Mouse (Mus musculus): Measurements from ENCODE around the gene G2e3.

DNA sequence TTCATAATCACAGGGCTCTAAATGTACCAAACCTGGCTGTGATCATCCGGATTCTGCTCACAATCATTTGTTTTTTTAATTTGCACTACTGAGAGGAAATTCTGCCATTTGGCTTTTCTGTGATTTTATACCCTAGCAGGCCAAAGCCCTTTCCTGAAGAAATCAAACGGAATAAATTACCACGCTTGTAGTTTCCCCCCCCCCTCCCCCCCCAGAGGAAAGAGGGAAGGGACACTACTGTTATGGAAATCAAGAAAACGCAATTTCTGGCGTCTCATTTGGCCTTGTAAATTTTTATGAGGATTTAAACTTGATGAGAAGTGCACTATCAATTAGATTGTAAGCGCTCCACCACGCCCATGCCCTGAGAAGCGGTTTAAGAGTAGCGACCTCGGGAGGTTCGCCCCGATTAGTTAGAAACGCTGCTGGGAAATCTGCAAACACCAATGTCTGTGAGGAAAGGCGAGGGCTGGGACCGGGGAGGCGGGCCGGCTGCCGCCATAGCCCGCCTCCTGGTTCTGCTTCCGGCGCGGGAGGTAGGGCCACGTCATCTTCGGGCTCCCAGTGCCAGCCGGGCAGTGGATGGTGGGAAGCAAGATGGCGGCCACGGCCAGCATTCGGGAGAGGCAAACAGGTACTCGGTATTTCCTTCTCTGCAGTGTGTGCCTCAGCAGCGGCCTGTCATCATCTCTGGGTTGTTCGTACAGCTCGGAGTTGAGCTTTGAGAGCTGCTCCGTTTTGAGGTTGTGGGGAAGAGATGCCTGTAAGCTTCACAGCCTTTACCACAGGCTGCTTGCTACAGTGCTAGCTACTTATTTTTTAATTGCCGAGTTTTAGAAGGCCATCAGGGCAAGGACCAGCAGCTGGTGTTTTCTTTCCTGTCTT lies 29.4 kb downstream of the G2e3 start, which contains the start of gene Scfd1:
- TF ChIP-seq CTCF (IDR thresholded peaks at IDR 0.05; ENCODE audit: insufficient read depth, low read length) (no peak), POLR2A (IDR thresholded peaks at IDR 0.05; ENCODE audit: borderline replicate concordance, extremely low read depth, low read depth, low read length) (peak; percentile 87)
